Mouse (Mus musculus): ENCODE data around the gene Slc35g1.
A peak's percentile ranks its signal among the peaks of the same experiment; 100 is the strongest.

Slc35g1 gene

GRCm38 (mm10) chr19:38387835-38388234, 7.9 kb upstream of the Slc35g1 start:
- no peak for DNase-seq (ENCODE audit: low read depth, low spot score)

GRCm38 (mm10) chr19:38396633-38396970, 822 bp downstream of the Slc35g1 start:
- DNase-seq (ENCODE audit: low read depth, low spot score) = no peak

- DNase-seq (ENCODE audit: low read depth, low spot score) = no peak
Observed at GRCm38 (mm10) chr19:38397004-38397403, 1.2 kb downstream of the Slc35g1 start.

- no peak for DNase-seq (ENCODE audit: low read depth, low spot score)
Observed at GRCm38 (mm10) chr19:38398966-38399365, 3.2 kb downstream of the Slc35g1 start.

GRCm38 (mm10) chr19:38400851-38401250, 5.1 kb downstream of the Slc35g1 start:
- DNase-seq (ENCODE audit: low read depth, low spot score) = no peak

GRCm38 (mm10) chr19:38401416-38401815, 5.6 kb downstream of the Slc35g1 start:
- DNase-seq (ENCODE audit: low read depth, low spot score) = no peak

- no peak for DNase-seq (ENCODE audit: low read depth, low spot score)
Observed at GRCm38 (mm10) chr19:38410357-38411056, 14.7 kb downstream of the Slc35g1 start.

- no peak for DNase-seq (ENCODE audit: low read depth, low spot score)
Observed at GRCm38 (mm10) chr19:38413861-38414260, 18.1 kb downstream of the Slc35g1 start.

- DNase-seq (ENCODE audit: low read depth, low spot score) = no peak
Observed at GRCm38 (mm10) chr19:38418819-38419423, 23.1 kb downstream of the Slc35g1 start.

GRCm38 (mm10) chr19:38420751-38421295, 25.0 kb downstream of the Slc35g1 start:
- DNase-seq (ENCODE audit: low read depth, low spot score) = no peak

- no peak for DNase-seq (ENCODE audit: low read depth, low spot score)
Observed at GRCm38 (mm10) chr19:38421436-38421835, 25.7 kb downstream of the Slc35g1 start.

GRCm38 (mm10) chr19:38422926-38423325, 27.1 kb downstream of the Slc35g1 start:
- DNase-seq (ENCODE audit: low read depth, low spot score) = no peak

- no peak for DNase-seq (ENCODE audit: low read depth, low spot score)
Observed at GRCm38 (mm10) chr19:38423884-38424283, 28.1 kb downstream of the Slc35g1 start.

GRCm38 (mm10) chr19:38424581-38424980, 28.8 kb downstream of the Slc35g1 start:
- no peak for DNase-seq (ENCODE audit: low read depth, low spot score)

- DNase-seq (ENCODE audit: low read depth, low spot score) = peak; percentile 22
Observed at GRCm38 (mm10) chr19:38429269-38429668, 33.5 kb downstream of the Slc35g1 start.

GRCm38 (mm10) chr19:38430475-38430874, 34.7 kb downstream of the Slc35g1 start:
- no peak for DNase-seq (ENCODE audit: low read depth, low spot score)

- no peak for DNase-seq (ENCODE audit: low read depth, low spot score)
Observed at GRCm38 (mm10) chr19:38431326-38431725, 35.5 kb downstream of the Slc35g1 start.

GRCm38 (mm10) chr19:38432021-38432420, 36.2 kb downstream of the Slc35g1 start:
- DNase-seq (ENCODE audit: low read depth, low spot score) = no peak

GRCm38 (mm10) chr19:38433381-38433780, 37.6 kb downstream of the Slc35g1 start:
- DNase-seq (ENCODE audit: low read depth, low spot score) = no peak

GRCm38 (mm10) chr19:38435221-38435620, 39.4 kb downstream of the Slc35g1 start:
- DNase-seq (ENCODE audit: low read depth, low spot score) = no peak

GRCm38 (mm10) chr19:38441860-38442259, 46.1 kb downstream of the Slc35g1 start:
- DNase-seq (ENCODE audit: low read depth, low spot score) = no peak

GRCm38 (mm10) chr19:38445758-38446157, 50.0 kb downstream of the Slc35g1 start:
- no peak for DNase-seq (ENCODE audit: low read depth, low spot score)

Measured in c-Kit-negative CD71-positive TER-119-positive erythroid progenitor cells, embryonic 14.5 days (primary cell).